Mouse (Mus musculus): ENCODE data around the gene Arhgap45.

GRCm38 (mm10) chr10:79974668-79975067 lies 41.8 kb upstream of the Arhgap45 start:
- TF ChIP-seq CTCF (IDR thresholded peaks at IDR 0.05) (no peak), POLR2A (IDR thresholded peaks at IDR 0.05; ENCODE audit: insufficient read depth, low read depth, low read length) (no peak), EP300 (IDR thresholded peaks at IDR 0.05; ENCODE audit: insufficient read depth, low read depth, low read length) (no peak)

Data from heart, adult 2 months (tissue).